Mouse (Mus musculus): ENCODE results near the gene Ifnk.

DNA sequence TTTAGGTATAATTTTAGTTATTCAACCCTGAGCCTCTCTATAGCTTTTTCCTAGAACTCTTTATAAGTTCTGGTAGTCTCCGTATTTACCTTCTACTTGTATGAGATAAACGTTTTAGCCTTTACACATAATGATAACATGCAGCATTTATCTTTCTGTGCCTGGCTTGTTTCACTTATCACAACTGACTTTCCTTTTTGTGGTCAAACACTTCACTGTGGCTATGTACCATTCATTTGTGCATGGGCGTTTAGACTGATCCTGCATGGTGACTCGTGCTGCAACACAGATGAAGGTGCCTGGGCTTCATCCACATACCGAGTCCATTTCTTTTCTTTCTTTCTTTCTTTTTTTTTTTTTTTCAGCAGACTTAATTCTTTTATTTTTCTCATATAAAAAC lies 49.8 kb downstream of the Ifnk start:
- TF ChIP-seq GATA1 (IDR thresholded peaks at IDR 0.05; ENCODE audit: low read length) (no peak), TAL1 (IDR thresholded peaks at IDR 0.05; ENCODE audit: low read length) (no peak)
